Mouse (Mus musculus): ENCODE data around the gene Ppp6r2. TPM values are rescaled to one million over a fixed set of nuclear protein-coding genes. Genes with fewer than 3 reads are reported as not detected.

The Ppp6r2 gene
- polyA plus RNA-seq, 1 experiment from 2014 or later = 67.7 TPM

GRCm38 (mm10) chr15:89175411-89176155 lies 35.8 kb upstream of the Ppp6r2 start:
- H3K4me3 ChIP-seq (replicated peaks) = no peak overlapping the region
- no peak overlapping the region for H3K9ac ChIP-seq (replicated peaks)
- peaks cover 88% of the 10 kb centered on the region for H3K4me1 ChIP-seq
- no peak overlapping the region; the same call in 1 of the 2 replicates for H3K27ac ChIP-seq (replicated peaks)
- ATAC-seq (ENCODE audit: low FRiP score) = no peak
- H3K9me3 ChIP-seq (replicated peaks) = no peaks in the 10 kb centered on the region
- no peaks in the 10 kb centered on the region for H3K27me3 ChIP-seq (replicated peaks)
- no peak overlapping the region for H3K4me2 ChIP-seq
- WGBS = 75% methylated on average over 13 of the region's 13 CpGs
- H3K36me3 ChIP-seq = no peaks in the 10 kb centered on the region

- no peak for ATAC-seq (ENCODE audit: low FRiP score)
- 0 out of 2 replicates have a peak overlapping the region, but pooled peaks have one; percentile 26 for H3K9ac ChIP-seq (replicated peaks)
- no peak overlapping the region for H3K4me3 ChIP-seq (replicated peaks)
Observed at GRCm38 (mm10) chr15:89177121-89177520, 34.2 kb upstream of the Ppp6r2 start.

GRCm38 (mm10) chr15:89177576-89178259 lies 33.6 kb upstream of the Ppp6r2 start:
- ATAC-seq (ENCODE audit: low FRiP score) = no peak
- no peaks in the 10 kb centered on the region for H3K9me3 ChIP-seq (replicated peaks)
- peaks cover 87% of the 10 kb centered on the region for H3K4me1 ChIP-seq
- peak overlapping the region; percentile 26; the same call in 1 of the 2 replicates for H3K9ac ChIP-seq (replicated peaks)
- H3K27ac ChIP-seq (replicated peaks) = peak overlapping the region; percentile 42
- 68% methylated on average over 4 of the region's 4 CpGs for WGBS
- H3K27me3 ChIP-seq (replicated peaks) = no peaks in the 10 kb centered on the region
- H3K4me3 ChIP-seq (replicated peaks) = peak overlapping the region; percentile 76; the same call in 1 of the 2 replicates
- peak overlapping the region; percentile 90 for H3K4me2 ChIP-seq
- no peaks in the 10 kb centered on the region for H3K36me3 ChIP-seq

More at GRCm38 (mm10) chr15:89177121-89177520, 34.2 kb upstream of the Ppp6r2 start:
- WGBS = 9% methylated on average over 5 of the region's 5 CpGs
- Histone ChIP-seq H3K9me3 (replicated peaks) (no peaks in the 10 kb centered on the region), H3K36me3 (no peaks in the 10 kb centered on the region), H3K27ac (replicated peaks) (peak overlapping the region; percentile 42), H3K4me1 (peaks cover 87% of the 10 kb centered on the region), H3K4me2 (peak overlapping the region; percentile 90), H3K27me3 (replicated peaks) (no peaks in the 10 kb centered on the region)

GRCm38 (mm10) chr15:89178260-89178860 lies 33.0 kb upstream of the Ppp6r2 start:
- WGBS = 69% methylated on average over 7 of the region's 7 CpGs
- no peak for ATAC-seq (ENCODE audit: low FRiP score)

GRCm38 (mm10) chr15:89178954-89179629 lies 32.3 kb upstream of the Ppp6r2 start:
- Histone ChIP-seq H3K4me3 (replicated peaks) (peak overlapping the region; percentile 76), H3K9me3 (replicated peaks) (no peaks in the 10 kb centered on the region), H3K4me2 (peak overlapping the region; percentile 90), H3K27me3 (replicated peaks) (no peaks in the 10 kb centered on the region), H3K36me3 (0 out of 2 replicates have a peak, but pooled peaks cover 3% of the 10 kb centered on the region), H3K4me1 (peaks cover 78% of the 10 kb centered on the region), H3K27ac (replicated peaks) (peak overlapping the region; percentile 91), H3K9ac (replicated peaks) (peak overlapping the region; percentile 94)
- WGBS = 3% methylated on average over 16 of the region's 16 CpGs
- ATAC-seq (ENCODE audit: low FRiP score) = no peak

More at GRCm38 (mm10) chr15:89178260-89178860, 33.0 kb upstream of the Ppp6r2 start:
- Histone ChIP-seq H3K4me3 (replicated peaks) (peak overlapping the region; percentile 76), H3K9me3 (replicated peaks) (no peaks in the 10 kb centered on the region), H3K36me3 (no peaks in the 10 kb centered on the region), H3K9ac (replicated peaks) (peak overlapping the region; percentile 94; the same call in 1 of the 2 replicates), H3K4me1 (peaks cover 82% of the 10 kb centered on the region), H3K27ac (replicated peaks) (peak overlapping the region; percentile 91), H3K27me3 (replicated peaks) (no peaks in the 10 kb centered on the region), H3K4me2 (peak overlapping the region; percentile 90)

- peak overlapping the region; percentile 91 for H3K27ac ChIP-seq (replicated peaks)
- no peaks in the 10 kb centered on the region for H3K9me3 ChIP-seq (replicated peaks)
- H3K36me3 ChIP-seq = peaks cover 4% of the 10 kb centered on the region; the same call in 1 of the 2 replicates
- peak overlapping the region; percentile 90 for H3K4me2 ChIP-seq
- H3K9ac ChIP-seq (replicated peaks) = peak overlapping the region; percentile 94
- peaks cover 77% of the 10 kb centered on the region for H3K4me1 ChIP-seq
- 2% methylated on average over 6 of the region's 6 CpGs for WGBS
- no peak for ATAC-seq (ENCODE audit: low FRiP score)
- peak overlapping the region; percentile 76 for H3K4me3 ChIP-seq (replicated peaks)
- no peaks in the 10 kb centered on the region for H3K27me3 ChIP-seq (replicated peaks)
Observed at GRCm38 (mm10) chr15:89179630-89179964, 31.8 kb upstream of the Ppp6r2 start.

- Histone ChIP-seq H3K4me2 (peak overlapping the region; percentile 90), H3K9me3 (replicated peaks) (no peaks in the 10 kb centered on the region), H3K9ac (replicated peaks) (peak overlapping the region; percentile 94), H3K4me3 (replicated peaks) (peak overlapping the region; percentile 76), H3K36me3 (peaks cover 7% of the 10 kb centered on the region; the same call in 1 of the 2 replicates), H3K4me1 (peaks cover 75% of the 10 kb centered on the region), H3K27ac (replicated peaks) (peak overlapping the region; percentile 91), H3K27me3 (replicated peaks) (no peaks in the 10 kb centered on the region)
- under 1% methylated on average over 25 of the region's 26 CpGs for WGBS
- ATAC-seq (ENCODE audit: low FRiP score) = peak; percentile 14
Observed at GRCm38 (mm10) chr15:89180081-89180541, 31.2 kb upstream of the Ppp6r2 start.

- peak within 1 kb of the TSS; percentile 76 for H3K4me3 ChIP-seq (replicated peaks)
Observed at GRCm38 (mm10) chr15:89180571-89181229, 30.7 kb upstream of the Ppp6r2 start, which contains the start of gene Plxnb2. TSS of gene Plxnb2 (minus strand) at chr15:89180788.

GRCm38 (mm10) chr15:89181561-89182270 lies 29.6 kb upstream of the Ppp6r2 start:
- no peaks in the 10 kb centered on the region for H3K27me3 ChIP-seq (replicated peaks)
- H3K9me3 ChIP-seq (replicated peaks) = no peaks in the 10 kb centered on the region
- no peak for ATAC-seq (ENCODE audit: low FRiP score)
- peak overlapping the region; percentile 91; the same call in 1 of the 2 replicates for H3K27ac ChIP-seq (replicated peaks)
- 81% methylated on average over 10 of the region's 10 CpGs for WGBS
- H3K4me2 ChIP-seq = peak overlapping the region; percentile 90
- peak overlapping the region; percentile 76; the same call in 1 of the 2 replicates for H3K4me3 ChIP-seq (replicated peaks)
- 0 out of 2 replicates have a peak overlapping the region, but pooled peaks have one; percentile 94 for H3K9ac ChIP-seq (replicated peaks)
- H3K36me3 ChIP-seq = peaks cover 23% of the 10 kb centered on the region
- peaks cover 60% of the 10 kb centered on the region for H3K4me1 ChIP-seq

More at GRCm38 (mm10) chr15:89180571-89181229, 30.7 kb upstream of the Ppp6r2 start, which contains the start of gene Plxnb2:
- Histone ChIP-seq H3K9ac (replicated peaks) (peak within 1 kb of the TSS; percentile 94), H3K4me2 (peak within 1 kb of the TSS; percentile 90), H3K27me3 (replicated peaks) (no peaks in the 10 kb centered on the region), H3K36me3 (peaks cover 13% of the 10 kb centered on the region), H3K4me1 (peaks cover 69% of the 10 kb centered on the region), H3K27ac (replicated peaks) (peak within 1 kb of the TSS; percentile 91), H3K9me3 (replicated peaks) (no peaks in the 10 kb centered on the region)
- peak; percentile 91 for ATAC-seq (ENCODE audit: low FRiP score)
- under 1% methylated on average over 72 of the region's 72 CpGs for WGBS

GRCm38 (mm10) chr15:89182328-89182741 lies 29.0 kb upstream of the Ppp6r2 start:
- ATAC-seq (ENCODE audit: low FRiP score) = no peak
- peak overlapping the region; percentile 34; the same call in 1 of the 2 replicates for H3K27ac ChIP-seq (replicated peaks)
- no peak overlapping the region for H3K4me3 ChIP-seq (replicated peaks)
- H3K9ac ChIP-seq (replicated peaks) = no peak overlapping the region
- H3K9me3 ChIP-seq (replicated peaks) = no peaks in the 10 kb centered on the region
- peaks cover 53% of the 10 kb centered on the region for H3K4me1 ChIP-seq
- H3K36me3 ChIP-seq = peaks cover 30% of the 10 kb centered on the region
- 45% methylated on average over 6 of the region's 6 CpGs for WGBS
- H3K27me3 ChIP-seq (replicated peaks) = no peaks in the 10 kb centered on the region
- no peak overlapping the region for H3K4me2 ChIP-seq

Measured in neural tube, embryonic 15.5 days (tissue).